Mouse (Mus musculus) heart, embryonic 13.5 days (tissue): ENCODE results near the gene Egln1. TPM values are rescaled to one million over a fixed set of nuclear protein-coding genes. Genes with fewer than 3 reads are reported as not detected.

Source experiments
- polyA plus RNA-seq: library from polyadenylated mRNA; unstranded; fragments of >200 nt; fragmentation: Nextera tagmentation; extraction: Ambion mirVana; gene quantifications from 2 replicates; pipeline ENCODE4 v1.2.1, GENCODE M21; 2015

Gene Egln1
- polyA plus RNA-seq, 1 experiment from 2014 or later, result 13.5 TPM

Other genes with a start within 250 kb of the Egln1 start
- 27.0 and 28.2 TPM in 2 replicates for gene Ttc13, start 227.3 kb downstream of the Egln1 start, polyA plus RNA-seq
- gene Arv1, start 227.2 kb downstream of the Egln1 start, polyA plus RNA-seq, result 14.0 and 17.2 TPM in 2 replicates
- gene Fam89a, start 197.5 kb downstream of the Egln1 start, polyA plus RNA-seq, result 2.2 and 2.4 TPM in 2 replicates
- gene Trim67, start 156.2 kb downstream of the Egln1 start, polyA plus RNA-seq, result 0.16 and 0.17 TPM in 2 replicates
- 94.8 and 101 TPM in 2 replicates for gene Gnpat, start 86.3 kb downstream of the Egln1 start, polyA plus RNA-seq
- gene 2810004N23Rik, start 86.2 kb downstream of the Egln1 start, polyA plus RNA-seq, result 47.8 and 52.9 TPM in 2 replicates
- gene Exoc8, start 51.6 kb downstream of the Egln1 start, polyA plus RNA-seq, result 5.9 and 6.2 TPM in 2 replicates
- gene Sprtn, start 51.4 kb downstream of the Egln1 start, polyA plus RNA-seq, result 6.8 and 7.1 TPM in 2 replicates
- gene Tsnax, start 63.7 kb upstream of the Egln1 start, polyA plus RNA-seq, result 80.3 and 87.4 TPM in 2 replicates
- gene Disc1, start 104.9 kb upstream of the Egln1 start, polyA plus RNA-seq, result 2.2 and 2.4 TPM in 2 replicates